Mouse (Mus musculus): ENCODE measurements around the gene Prpsap1. TPM values are rescaled to one million over a fixed set of nuclear protein-coding genes. Genes with fewer than 3 reads are reported as not detected.

Prpsap1 gene
- polyA plus RNA-seq, 2 experiments, result 22.2 to 38.4 TPM

- 61% methylated on average over 5 of the region's 5 CpGs for WGBS (ENCODE audit: insufficient replicate concordance)
- H3K27me3 ChIP-seq (ENCODE audit: control insufficient read depth, insufficient read depth, low read length), result no peaks in the 10 kb centered on the region
- no peak for TF ChIP-seq EP300 (IDR thresholded peaks at IDR 0.05; ENCODE audit: low read depth)
- no peak for TF ChIP-seq CTCF (IDR thresholded peaks at IDR 0.05; ENCODE audit: low read depth)
- peaks cover 0 to 3% of the 10 kb centered on the region in 2 experiments; a peak in 2 of 4 replicates for H3K4me1 ChIP-seq (replicated peaks; ENCODE audit: control insufficient read depth in 2 of 2, insufficient read depth in 2 of 2, low read length in 1 of 2)
- H3K27ac ChIP-seq, result no peak overlapping the region
- ATAC-seq (ENCODE audit: insufficient read depth), result peak; percentile 18; the same call in 1 of the 2 replicates
- H3K9me3 ChIP-seq (ENCODE audit: control insufficient read depth, low read length), result no peaks in the 10 kb centered on the region
- H3K36me3 ChIP-seq (replicated peaks; ENCODE audit: control insufficient read depth, insufficient read depth, low read depth), result no peaks in the 10 kb centered on the region
- DNase-seq (ENCODE audit: low read depth in 3 of 3, low spot score in 3 of 3), result no peak
- H3K9ac ChIP-seq (replicated peaks), result no peak overlapping the region
- H3K4me3 ChIP-seq (ENCODE audit: insufficient read depth in 1 of 2, low read depth in 2 of 2, low read length in 2 of 2), result no peak overlapping the region
- no peak overlapping the region for H3K4me2 ChIP-seq (ENCODE audit: low read depth)
These were observed 30.7 kb downstream of the Prpsap1 start for GRCm38 (mm10) chr11:116463338-116463737.

GRCm38 (mm10) chr11:116459786-116460185, 34.2 kb downstream of the Prpsap1 start:
- no peaks in the 10 kb centered on the region for H3K36me3 ChIP-seq (replicated peaks; ENCODE audit: control insufficient read depth, insufficient read depth, low read depth)

GRCm38 (mm10) chr11:116456234-116456633, 37.8 kb downstream of the Prpsap1 start:
- Histone ChIP-seq H3K27ac (no peak overlapping the region), H3K4me1 (replicated peaks; ENCODE audit: control insufficient read depth in 2 of 2, insufficient read depth in 2 of 2, low read length in 1 of 2) (no peaks in the 10 kb centered on the region), H3K36me3 (replicated peaks; ENCODE audit: control insufficient read depth, insufficient read depth, low read depth) (no peaks in the 10 kb centered on the region), H3K4me3 (ENCODE audit: insufficient read depth in 1 of 2, low read depth in 2 of 2, low read length in 2 of 2) (no peak overlapping the region), H3K9ac (replicated peaks) (no peak overlapping the region), H3K9me3 (ENCODE audit: control insufficient read depth, low read length) (no peaks in the 10 kb centered on the region), H3K27me3 (ENCODE audit: control insufficient read depth, insufficient read depth, low read length) (no peaks in the 10 kb centered on the region), H3K4me2 (ENCODE audit: low read depth) (no peak overlapping the region)
- no peak for DNase-seq (ENCODE audit: low read depth in 3 of 3, low spot score in 3 of 3)
- no peak for TF ChIP-seq EP300 (IDR thresholded peaks at IDR 0.05; ENCODE audit: low read depth)
- TF ChIP-seq CTCF (IDR thresholded peaks at IDR 0.05; ENCODE audit: low read depth), result no peak
- WGBS (ENCODE audit: insufficient replicate concordance), result 61% methylated on average over 8 of the region's 8 CpGs
- no peak for ATAC-seq (ENCODE audit: insufficient read depth)

More at GRCm38 (mm10) chr11:116459786-116460185, 34.2 kb downstream of the Prpsap1 start:
- no peaks in the 10 kb centered on the region for H3K9me3 ChIP-seq (ENCODE audit: control insufficient read depth, low read length)
- no peak overlapping the region for H3K4me3 ChIP-seq (ENCODE audit: insufficient read depth in 1 of 2, low read depth in 2 of 2, low read length in 2 of 2)
- H3K9ac ChIP-seq (replicated peaks), result no peak overlapping the region
- H3K4me2 ChIP-seq (ENCODE audit: low read depth), result no peak overlapping the region
- WGBS (ENCODE audit: insufficient replicate concordance), result 60% methylated on average over 4 of the region's 4 CpGs
- ATAC-seq (ENCODE audit: insufficient read depth) (no peak), DNase-seq (ENCODE audit: low read depth in 3 of 3, low spot score in 3 of 3) (no peak)
- H3K4me1 ChIP-seq (replicated peaks; ENCODE audit: control insufficient read depth in 2 of 2, insufficient read depth in 2 of 2, low read length in 1 of 2), result peaks cover 0 to 3% of the 10 kb centered on the region in 2 experiments; a peak in 2 of 4 replicates
- H3K27ac ChIP-seq, result no peak overlapping the region
- TF ChIP-seq EP300 (IDR thresholded peaks at IDR 0.05; ENCODE audit: low read depth), result no peak
- TF ChIP-seq CTCF (IDR thresholded peaks at IDR 0.05; ENCODE audit: low read depth), result no peak
- H3K27me3 ChIP-seq (ENCODE audit: control insufficient read depth, insufficient read depth, low read length), result no peaks in the 10 kb centered on the region

- H3K36me3 ChIP-seq (replicated peaks; ENCODE audit: control insufficient read depth, insufficient read depth, low read depth), result no peaks in the 10 kb centered on the region
- TF ChIP-seq EP300 (IDR thresholded peaks at IDR 0.05; ENCODE audit: low read depth), result no peak
- no peak for TF ChIP-seq CTCF (IDR thresholded peaks at IDR 0.05; ENCODE audit: low read depth)
- WGBS (ENCODE audit: insufficient replicate concordance), result 75% methylated on average over 10 of the region's 10 CpGs
- ATAC-seq (ENCODE audit: insufficient read depth) (no peak), DNase-seq (ENCODE audit: low read depth in 3 of 3, low spot score in 3 of 3) (no peak)
- no peak overlapping the region for H3K4me2 ChIP-seq (ENCODE audit: low read depth)
- H3K27ac ChIP-seq, result no peak overlapping the region
- no peak overlapping the region for H3K9ac ChIP-seq (replicated peaks)
- no peak overlapping the region for H3K4me3 ChIP-seq (ENCODE audit: insufficient read depth in 1 of 2, low read depth in 2 of 2, low read length in 2 of 2)
- no peaks in the 10 kb centered on the region for H3K27me3 ChIP-seq (ENCODE audit: control insufficient read depth, insufficient read depth, low read length)
- no peaks in the 10 kb centered on the region; the same call in 1 of the 2 replicates for H3K9me3 ChIP-seq (ENCODE audit: control insufficient read depth, low read length)
- H3K4me1 ChIP-seq (replicated peaks; ENCODE audit: control insufficient read depth in 2 of 2, insufficient read depth in 2 of 2, low read length in 1 of 2), result no peaks in the 10 kb centered on the region
These were observed 40.1 kb downstream of the Prpsap1 start for GRCm38 (mm10) chr11:116453889-116454288.

- no peak for ATAC-seq (ENCODE audit: insufficient read depth)
- DNase-seq (ENCODE audit: low read depth in 3 of 3, low spot score in 3 of 3), result no peak
- H3K36me3 ChIP-seq (replicated peaks; ENCODE audit: control insufficient read depth, insufficient read depth, low read depth), result no peaks in the 10 kb centered on the region
- no peak overlapping the region for H3K27ac ChIP-seq
- peaks cover 0 to 2% of the 10 kb centered on the region in 2 experiments; a peak in 1 of 4 replicates for H3K4me1 ChIP-seq (replicated peaks; ENCODE audit: control insufficient read depth in 2 of 2, insufficient read depth in 2 of 2, low read length in 1 of 2)
- H3K4me2 ChIP-seq (ENCODE audit: low read depth), result no peak overlapping the region
- no peak overlapping the region for H3K9ac ChIP-seq (replicated peaks)
- no peaks in the 10 kb centered on the region; the same call in 1 of the 2 replicates for H3K27me3 ChIP-seq (ENCODE audit: control insufficient read depth, insufficient read depth, low read length)
- 85% methylated on average over 3 of the region's 3 CpGs for WGBS (ENCODE audit: insufficient replicate concordance)
- H3K9me3 ChIP-seq (ENCODE audit: control insufficient read depth, low read length), result no peaks in the 10 kb centered on the region; the same call in 1 of the 2 replicates
- TF ChIP-seq CTCF (IDR thresholded peaks at IDR 0.05; ENCODE audit: low read depth) (no peak), EP300 (IDR thresholded peaks at IDR 0.05; ENCODE audit: low read depth) (no peak)
- no peak overlapping the region for H3K4me3 ChIP-seq (ENCODE audit: insufficient read depth in 1 of 2, low read depth in 2 of 2, low read length in 2 of 2)
These were observed 44.7 kb downstream of the Prpsap1 start for GRCm38 (mm10) chr11:116449341-116449740.
